Mouse (Mus musculus): ENCODE measurements around the gene Cdc6.

GRCm38 (mm10) chr11:98925265-98925721, 17.7 kb downstream of the Cdc6 start:
- TF ChIP-seq CTCF (IDR thresholded peaks at IDR 0.05; ENCODE audit: extremely low read depth, insufficient read length, insufficient replicate concordance, low read depth, low read length) (no peak), POLR2A (IDR thresholded peaks at IDR 0.05; ENCODE audit: low read depth, low read length) (no peak)

All from small intestine, adult 2 months (tissue).